Mouse (Mus musculus): ENCODE results near the gene Ddx6. TPM values are rescaled to one million over a fixed set of nuclear protein-coding genes. Genes with fewer than 3 reads are reported as not detected.
"Not testable (repeated sequence)": the region's sequence is repeated elsewhere in the genome, so short reads cannot be mapped to it uniquely, and the experiment has no call there.

The Ddx6 gene
- total RNA-seq, 2 experiments from 2014 or later: 107 TPM

DNA sequence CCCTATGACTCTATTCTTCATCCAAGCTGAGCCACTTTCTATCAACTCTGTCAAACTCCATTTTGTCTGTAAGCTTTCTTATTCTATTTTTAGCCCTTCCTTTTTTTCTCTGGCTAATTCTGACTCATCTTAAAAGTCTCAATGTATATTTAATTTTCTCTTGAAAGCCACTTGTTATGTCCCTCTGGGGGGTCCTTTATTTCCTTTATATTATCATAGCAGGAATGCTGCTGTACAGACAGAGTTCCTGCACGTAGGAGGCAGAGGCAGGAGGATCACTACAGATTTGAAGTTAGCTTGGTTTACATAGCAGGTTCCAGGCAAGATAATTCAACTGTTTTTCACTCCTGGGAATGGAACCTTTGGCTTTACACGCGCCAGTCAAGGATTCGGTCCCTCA is 11.5 kb upstream of the Ddx6 start:
- no peak for DNase-seq (ENCODE audit: low spot score in 2 of 2)

DNA sequence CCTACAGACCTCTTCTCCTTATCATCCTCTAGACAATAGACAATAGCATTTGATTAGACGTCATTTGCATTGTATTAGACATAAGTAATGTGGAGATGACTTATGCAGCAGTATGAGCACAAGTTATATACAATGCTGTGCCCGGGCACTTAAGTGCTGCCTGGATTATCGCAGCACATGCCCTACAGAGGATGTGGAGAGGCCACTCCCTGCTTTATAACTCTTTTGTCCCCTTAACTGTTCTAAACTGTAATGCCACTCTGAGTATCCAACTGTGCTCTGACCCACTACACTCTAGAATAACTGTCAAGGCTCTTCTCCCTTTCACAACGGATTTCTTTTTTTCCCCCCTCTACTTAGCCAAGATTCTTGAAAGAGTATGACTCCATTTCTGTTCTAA is 10.8 kb upstream of the Ddx6 start:
- no peak for DNase-seq (ENCODE audit: low spot score in 2 of 2)

DNA sequence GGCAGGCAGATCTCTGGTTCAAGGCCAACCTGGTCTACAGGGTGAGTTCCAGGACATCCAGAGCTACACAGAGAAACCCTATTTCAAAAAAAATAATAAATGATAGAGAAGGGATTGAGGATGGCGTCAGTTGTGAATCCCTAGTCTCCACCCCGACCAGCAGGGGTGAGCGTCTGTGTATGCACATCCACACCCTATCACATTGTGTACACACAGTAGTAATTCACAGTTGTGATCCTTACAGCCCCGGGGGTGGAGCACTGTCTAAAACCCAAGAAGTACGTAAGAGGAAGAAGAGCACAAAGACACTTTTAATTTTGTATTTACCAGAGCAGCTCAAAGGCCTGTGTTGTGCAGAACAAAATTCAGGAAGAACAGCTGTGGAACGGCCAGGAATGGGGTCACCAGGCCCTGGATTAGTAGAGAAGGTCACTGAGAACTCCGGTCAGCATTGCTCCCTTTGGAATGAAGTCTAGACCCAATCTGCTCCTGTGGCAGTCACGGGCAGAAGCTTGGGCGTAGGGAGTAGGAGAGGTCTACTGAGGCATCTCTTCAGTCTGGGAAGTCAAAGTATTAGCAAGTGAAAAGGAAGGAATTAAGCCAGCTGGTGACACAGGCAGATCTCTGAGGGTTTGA is 9.7 kb upstream of the Ddx6 start:
- no peak for DNase-seq (ENCODE audit: low spot score in 2 of 2)

DNA sequence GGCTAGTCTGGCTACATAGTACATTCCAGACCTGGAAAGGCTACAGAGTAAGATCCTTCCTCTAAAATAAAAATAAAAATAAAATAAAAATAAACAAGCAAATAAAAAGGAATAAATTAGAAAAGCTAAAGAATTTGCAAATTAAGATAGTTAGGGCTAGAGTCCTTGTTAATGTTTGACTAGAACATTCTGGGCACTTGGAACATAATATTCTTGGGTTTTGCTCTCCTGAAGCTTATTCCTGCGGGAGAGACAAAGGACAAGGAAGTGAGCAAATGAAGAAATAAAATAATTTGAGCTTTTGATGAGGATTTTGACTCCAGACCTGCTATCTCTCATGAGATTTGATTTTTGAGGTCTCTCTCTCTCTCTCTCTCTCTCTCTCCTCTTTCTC is 9.2 kb upstream of the Ddx6 start:
- DNase-seq (ENCODE audit: low spot score in 2 of 2): no peak

DNA sequence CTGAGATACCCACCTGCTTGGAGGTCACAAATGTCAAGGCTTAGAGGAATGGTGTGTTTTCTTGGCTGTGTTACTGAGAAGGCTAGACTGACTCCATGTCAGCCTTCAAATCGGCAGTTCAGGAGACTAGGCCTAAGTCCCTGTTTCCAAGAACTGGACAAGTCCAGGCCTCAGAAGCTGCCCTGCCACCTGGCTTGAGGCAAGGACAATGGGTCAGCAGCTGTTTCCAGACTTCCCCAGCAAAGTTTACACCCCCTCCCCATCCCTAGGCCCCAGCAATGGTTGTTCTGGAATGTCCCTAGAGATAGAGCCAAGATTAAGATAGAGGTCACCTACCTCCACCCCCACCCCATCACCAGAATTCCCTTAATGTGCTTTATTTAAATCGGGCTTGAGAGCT is 7.0 kb upstream of the Ddx6 start:
- DNase-seq (ENCODE audit: low spot score in 2 of 2): no peak

DNA sequence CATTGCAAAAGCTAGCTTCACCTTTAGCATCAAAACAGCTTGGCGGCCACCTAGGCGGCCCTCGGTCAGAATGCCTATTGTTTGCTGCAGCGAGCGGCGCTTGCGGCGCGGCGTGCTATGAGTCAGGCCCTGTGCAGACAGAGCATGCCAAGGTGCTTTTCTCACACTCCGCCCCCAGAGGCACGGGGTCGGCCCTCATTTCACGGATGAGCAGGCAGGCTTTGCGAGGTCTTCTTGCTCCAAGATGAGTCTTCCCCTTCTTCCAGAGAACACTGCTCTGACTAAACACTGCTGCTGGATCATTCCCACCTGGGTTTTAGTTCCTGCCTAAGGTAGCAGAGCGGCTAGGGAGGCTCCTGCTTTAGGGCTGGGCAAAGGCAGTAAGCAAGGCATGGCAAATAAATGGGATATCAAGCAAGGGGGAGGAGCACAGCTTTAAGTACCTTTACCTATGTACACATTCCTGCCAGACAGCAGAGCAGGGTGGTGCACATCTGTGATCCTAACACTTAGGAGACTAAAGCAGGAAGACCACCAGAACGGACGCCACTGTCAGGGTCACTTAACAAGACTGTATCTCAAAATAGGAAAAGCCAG is 5.7 kb upstream of the Ddx6 start:
- DNase-seq (ENCODE audit: low spot score in 2 of 2): no peak

DNA sequence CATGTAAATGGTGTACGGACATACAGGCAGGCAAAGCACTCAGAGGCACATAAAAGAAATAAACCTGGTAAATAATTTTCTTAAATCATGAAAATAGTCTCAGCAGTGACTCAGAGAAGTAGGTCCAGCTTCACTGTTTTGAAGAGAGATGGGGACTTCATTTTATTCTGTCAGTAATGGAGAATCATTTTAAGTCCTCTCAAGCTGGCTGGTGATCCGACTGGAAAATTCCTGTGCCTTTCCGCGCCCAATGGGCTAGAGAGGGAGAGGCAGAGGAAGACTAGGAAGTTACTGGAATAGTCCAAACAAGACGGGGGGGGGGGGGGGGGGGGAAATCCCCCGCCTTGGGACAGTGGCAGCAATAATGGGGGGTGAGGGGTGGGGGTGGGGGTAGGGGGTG is 5.1 kb upstream of the Ddx6 start:
- DNase-seq (ENCODE audit: low spot score in 2 of 2): no peak

DNA sequence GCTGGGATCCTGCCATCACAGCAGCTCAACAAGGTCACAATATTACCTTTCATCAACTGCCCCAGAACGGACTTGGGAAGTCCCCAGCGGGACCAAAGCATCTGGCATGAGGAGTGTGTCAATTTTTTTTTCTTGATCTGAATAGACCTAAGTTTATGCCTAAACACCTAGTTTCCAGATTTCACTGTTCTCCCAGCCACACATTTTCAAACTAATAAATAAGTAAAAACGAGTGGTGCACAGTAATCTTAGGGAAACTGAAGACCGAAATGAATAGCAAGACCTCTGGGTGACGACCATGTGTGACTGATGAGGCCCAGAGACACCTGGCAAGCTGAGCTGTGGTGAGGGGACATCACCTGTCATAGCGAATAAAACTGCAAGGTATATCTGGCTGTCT is 3.9 kb upstream of the Ddx6 start:
- no peak for DNase-seq (ENCODE audit: low spot score in 2 of 2)

DNA sequence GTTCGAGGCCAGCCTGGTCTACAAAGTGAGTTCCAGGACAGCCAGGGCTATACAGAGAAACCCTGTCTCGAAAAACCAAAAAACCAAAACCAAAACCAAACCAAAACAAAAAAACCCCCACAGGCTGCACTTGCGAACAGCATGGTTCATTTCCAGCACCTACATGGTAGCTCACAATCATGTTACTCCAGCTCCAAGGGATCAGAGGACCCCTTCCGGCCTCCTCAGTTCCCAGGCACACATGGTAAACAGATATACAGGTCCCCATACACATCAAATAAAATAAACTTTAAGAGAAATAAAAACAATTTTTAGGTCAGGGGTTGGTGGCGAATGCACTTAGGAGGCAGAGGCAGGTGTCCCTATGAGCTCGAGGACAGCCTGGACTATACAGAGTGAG is 1.9 kb upstream of the Ddx6 start:
- no peak for DNase-seq (ENCODE audit: low spot score in 2 of 2)

DNA sequence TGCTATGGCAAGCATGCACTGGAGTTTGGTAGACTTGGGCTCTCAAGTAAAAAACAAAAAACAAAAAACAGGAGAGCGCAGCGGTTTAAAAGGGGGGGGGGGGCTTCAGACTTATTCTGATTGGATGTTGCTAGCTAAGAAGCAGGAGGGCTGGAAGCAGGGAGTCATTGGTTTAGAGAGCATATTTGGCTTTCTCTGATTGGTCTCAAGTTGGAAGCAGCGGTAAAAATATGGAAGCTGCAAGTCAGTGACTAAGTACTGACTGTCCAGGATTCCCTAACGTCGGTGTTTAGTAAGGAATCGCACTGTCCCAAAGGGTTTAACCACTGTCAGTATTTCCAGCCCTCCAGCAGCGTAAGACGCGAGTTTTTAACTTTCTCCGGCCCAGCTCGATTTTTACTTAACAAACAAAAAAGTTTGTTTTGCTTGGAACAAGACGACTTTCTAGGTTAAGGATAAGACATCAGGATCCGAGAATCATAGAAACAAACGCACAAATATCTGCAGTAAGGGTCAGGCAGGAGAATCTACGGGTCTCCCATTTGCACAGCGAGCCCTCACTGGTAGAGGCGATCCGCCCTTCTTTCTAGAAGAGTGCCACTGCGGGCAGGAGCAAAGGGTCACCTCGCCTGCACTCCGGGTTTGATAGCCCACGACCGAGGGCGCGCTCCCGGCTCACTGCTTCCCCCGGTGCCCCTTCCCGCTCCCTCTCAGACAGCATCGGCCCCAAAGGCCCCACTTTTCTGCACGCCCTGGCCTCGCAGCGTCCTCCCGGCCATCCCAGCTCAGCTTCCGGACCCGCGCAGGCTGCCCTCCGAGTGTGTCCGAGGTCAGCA is 1.0 kb upstream of the Ddx6 start:
- peak; percentile 29 to 72 for DNase-seq (ENCODE audit: low spot score in 2 of 2)

DNA sequence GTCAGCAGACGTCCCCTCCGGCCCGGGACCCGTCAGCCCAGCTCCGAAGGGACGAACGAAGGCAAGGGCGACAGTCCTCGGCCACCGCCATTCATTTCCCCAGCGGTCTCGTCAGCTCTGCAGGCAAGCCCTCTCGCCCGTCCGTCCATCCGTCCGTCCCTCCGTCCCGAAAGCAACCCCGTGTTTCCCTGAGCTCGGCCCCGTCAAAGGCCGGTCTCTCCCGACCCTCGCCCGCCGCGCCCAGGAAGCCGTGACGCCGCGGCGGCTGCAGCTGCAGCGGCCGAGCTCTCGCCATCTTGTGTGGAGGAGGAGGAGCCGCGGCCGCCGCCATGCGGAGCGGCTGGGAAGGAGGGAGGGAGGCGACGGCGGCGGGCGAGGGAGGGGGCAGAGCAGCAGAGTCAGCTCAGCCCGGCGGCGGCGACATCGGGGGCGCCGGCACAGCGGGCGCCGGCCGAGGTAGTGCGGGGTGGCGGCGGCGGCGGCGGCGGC is 358 bp upstream of the Ddx6 start:
- DNase-seq (ENCODE audit: low spot score in 2 of 2): peak; percentile 78 to 79

DNA sequence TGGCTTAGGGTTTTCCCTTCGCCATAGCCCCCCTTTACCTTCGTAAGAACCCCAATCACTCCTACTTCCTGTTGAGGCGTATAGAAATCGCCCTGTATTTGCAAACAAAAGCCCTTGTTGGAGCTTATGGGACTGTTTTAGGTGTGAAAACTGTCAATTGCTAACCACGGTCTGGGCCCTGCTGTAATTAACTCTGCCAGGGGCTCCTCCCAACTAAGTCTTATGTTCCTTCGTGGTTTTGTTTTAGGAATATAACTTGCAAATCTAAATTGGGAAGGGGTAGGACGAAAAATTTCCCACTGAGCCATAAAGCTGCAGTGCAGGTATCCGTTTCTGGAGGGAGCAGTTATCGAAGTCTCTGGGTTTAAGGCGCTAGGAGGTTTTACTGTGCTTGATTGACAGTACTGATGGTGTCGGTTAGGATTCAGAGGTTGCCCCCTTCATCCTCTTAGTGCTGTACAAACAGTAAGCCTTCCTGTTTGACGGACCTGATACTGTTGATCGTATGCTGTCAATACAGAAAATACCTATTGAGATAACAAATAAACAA is 999 bp downstream of the Ddx6 start:
- no peak for DNase-seq (ENCODE audit: low spot score in 2 of 2)

DNA sequence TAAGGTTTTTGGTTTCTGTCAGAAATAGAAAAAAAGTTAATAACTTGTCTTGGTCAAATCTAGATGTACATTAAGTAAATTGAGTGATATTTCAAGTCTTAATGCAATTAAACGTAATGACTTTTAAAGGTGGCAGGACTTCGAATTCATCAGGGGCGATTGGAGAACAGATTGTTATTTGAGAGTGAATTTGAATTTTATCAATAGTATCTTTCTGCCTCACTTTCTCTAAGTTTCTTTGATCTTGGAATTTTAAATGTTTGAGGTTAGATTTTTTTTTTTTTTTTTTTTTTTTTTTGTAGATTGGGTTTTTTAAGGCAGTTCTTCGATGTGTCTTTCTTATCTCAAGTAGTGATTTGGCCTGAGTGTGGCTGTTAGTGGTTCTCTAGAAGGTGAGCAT is 2.0 kb downstream of the Ddx6 start:
- no peak for DNase-seq (ENCODE audit: low spot score in 2 of 2)

DNA sequence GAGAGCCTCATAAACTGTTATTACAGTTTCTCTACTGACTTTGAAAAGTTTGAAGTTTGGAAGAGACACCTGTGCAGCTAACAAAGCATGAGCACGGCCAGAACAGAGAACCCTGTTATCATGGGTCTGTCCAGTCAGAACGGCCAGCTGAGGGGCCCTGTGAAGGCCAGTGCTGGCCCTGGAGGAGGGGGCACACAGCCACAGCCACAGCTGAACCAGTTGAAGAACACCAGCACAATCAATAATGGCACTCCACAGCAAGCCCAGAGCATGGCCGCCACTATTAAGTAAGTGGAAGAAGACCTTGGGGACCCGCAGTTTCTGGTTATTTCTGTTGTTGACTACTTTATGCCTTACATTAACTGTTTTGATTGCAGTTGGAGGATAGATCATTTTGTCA is 2.6 kb downstream of the Ddx6 start:
- no peak for DNase-seq (ENCODE audit: low spot score in 2 of 2)

DNA sequence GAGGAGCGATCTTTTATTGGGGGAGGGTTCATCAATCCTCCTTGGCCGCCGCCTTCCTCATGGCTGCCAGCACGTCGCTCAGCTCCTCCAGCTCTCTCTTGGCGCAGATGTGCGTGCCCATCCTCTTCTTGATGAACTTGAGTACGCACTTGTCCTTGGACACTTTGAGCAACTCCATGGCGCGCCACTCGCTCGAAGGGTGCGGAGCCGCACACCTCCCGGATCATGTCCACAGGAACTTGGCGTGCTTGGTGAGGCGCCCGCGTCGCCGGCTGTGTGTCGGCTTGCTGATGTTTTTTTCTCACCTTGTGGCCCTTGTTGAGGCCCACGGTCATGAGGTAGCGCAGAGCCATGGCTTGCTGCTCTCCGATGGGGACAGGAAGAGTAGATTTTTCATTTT is 5.7 kb downstream of the Ddx6 start:
- DNase-seq (ENCODE audit: low spot score in 2 of 2): no peak

DNA sequence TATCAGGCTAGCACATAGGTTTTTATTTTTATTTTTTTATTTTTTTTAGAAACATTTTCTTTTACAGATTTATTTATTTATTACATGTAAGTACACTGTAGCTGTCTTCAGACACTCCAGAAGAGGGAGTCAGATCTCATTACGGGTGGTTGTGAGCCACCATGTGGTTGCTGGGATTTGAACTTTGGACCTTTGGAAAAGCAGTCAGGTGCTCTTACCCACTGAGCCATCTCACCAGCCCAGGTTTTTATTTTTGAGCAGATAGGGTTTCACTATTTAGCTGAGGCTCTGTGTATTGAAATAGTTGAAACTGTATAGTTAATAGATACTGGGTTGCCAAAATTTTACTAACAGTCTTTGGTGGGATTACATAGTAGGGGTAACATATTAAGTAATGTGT is 8.4 kb downstream of the Ddx6 start:
- DNase-seq (ENCODE audit: low spot score in 2 of 2): not testable (repeated sequence)

DNA sequence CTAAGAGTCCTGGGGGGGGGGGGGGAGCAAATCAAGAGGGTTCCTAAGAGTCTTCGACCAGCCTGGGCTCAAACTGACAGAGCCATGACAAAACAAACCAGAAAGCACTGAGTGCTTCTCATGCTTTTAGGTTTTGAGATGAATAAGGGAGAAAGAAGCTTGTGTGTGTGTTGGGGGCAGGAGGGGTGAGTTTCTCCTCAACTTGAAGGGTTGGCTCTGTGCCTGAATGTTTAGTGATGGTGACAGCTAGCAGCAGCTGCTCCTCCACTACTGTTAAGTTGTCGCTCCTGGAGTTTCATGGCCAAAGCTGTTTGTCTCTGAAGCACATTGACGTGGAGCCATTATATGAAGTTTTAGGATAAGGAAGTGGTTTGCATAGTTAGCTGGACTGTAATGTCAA is 16.4 kb downstream of the Ddx6 start:
- peak in 1 of 2 experiments; percentile 31 for DNase-seq (ENCODE audit: low spot score in 2 of 2)

DNA sequence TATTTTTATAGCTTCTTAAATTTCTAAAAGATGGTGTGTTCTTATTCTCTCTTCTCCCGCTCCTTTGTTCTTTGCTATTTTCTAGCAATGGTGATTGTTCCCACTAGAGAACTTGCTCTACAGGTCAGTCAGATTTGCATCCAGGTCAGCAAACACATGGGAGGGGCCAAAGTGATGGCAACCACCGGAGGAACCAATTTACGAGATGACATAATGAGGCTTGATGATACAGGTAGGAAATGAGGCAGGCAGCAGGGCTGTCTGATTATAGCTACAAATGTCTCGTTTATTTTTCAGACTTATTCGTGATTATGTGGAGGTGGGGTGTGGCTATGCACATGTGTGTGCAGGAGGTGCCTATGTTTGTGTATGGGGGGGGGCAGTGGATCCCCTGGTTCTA is 19.7 kb downstream of the Ddx6 start:
- DNase-seq (ENCODE audit: low spot score in 2 of 2): no peak

DNA sequence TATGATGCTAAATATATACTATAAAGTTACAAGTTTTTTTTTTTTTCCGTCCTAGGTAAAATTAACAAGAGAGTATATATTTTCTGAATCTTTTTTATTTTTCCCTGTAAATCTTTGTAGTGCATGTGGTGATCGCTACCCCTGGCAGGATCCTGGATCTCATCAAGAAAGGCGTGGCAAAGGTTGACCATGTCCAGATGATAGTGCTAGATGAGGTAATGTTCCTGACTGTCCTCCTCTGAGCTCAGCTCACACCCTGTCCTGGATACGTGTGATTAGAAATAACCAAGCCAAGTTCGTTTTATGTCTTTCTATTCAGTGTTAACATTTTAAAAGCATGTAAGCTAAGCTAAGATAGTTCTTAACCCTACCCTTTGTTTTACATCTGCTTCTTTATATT is 21.6 kb downstream of the Ddx6 start:
- no peak for DNase-seq (ENCODE audit: low spot score in 2 of 2)

DNA sequence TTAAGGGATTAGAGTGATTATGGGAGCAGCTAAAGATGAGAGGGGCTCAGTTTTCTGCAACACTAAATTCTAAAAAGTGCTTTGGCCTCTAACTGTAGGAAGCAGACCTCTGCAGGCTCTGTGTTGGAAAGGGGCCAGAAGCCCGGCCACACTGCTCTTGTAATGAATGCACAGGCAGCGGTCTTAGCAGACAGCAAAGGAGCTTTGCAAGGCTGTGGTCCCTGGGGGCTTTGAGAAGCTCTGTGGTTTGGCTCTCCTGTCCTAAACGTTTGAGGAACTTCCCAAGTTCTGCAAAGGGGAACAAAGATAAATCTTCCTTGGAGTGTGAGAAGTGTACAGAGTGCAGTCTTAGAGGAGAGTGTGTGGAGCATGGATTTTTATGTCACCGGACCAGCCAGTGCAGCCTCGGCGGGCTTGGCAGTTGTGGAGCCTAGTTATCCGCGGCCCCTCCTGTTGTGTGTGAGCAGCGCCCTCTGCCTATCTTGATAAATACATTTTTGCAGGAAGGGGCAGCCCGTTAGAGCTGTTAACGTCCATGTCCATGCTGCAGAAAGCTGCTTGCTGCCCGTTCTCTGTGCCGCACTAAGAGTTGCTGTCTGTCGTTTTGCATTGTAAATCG is 33.0 kb downstream of the Ddx6 start:
- peak in 1 of 2 experiments; percentile 22 for DNase-seq (ENCODE audit: low spot score in 2 of 2)

DNA sequence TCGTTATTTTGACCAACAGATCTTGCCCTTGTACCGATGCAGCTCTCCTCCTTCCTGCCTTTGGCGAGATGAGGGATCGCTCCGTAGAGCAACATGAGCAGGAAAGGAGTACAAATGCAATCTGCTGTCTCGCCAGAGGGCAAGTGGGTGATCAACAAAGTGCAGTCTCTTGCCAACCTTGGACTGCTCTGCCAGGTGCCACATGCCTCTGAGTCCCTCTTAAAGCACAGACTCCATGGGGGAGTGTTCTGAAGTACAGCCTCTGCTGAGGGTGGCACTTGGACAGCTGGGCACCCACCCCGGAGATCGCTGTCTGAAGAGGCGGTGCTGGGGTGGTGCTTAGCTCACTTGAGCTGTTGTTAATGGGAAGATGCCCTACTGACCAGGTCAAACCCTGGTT is 34.0 kb downstream of the Ddx6 start:
- not testable (repeated sequence) for DNase-seq (ENCODE audit: low spot score in 2 of 2)

DNA sequence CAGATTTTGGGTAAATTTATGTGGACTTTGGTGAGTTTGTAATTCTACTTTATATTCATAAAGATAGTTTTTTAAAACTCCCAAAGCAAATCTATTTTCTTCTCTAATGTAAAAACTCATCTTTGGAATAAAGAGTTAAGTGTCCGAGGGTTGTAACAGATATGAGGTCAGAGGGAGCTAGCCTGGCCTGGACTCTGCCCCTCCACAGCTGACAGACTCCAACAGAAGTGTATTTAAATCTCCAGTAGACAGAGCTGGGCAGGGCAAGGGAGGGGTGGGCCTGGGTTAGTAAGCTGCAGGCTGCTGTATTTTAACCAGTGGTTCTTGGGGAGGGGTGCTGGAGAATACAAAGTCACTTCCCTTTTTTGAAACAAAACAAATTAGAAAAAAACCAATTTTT is 35.3 kb downstream of the Ddx6 start:
- not testable (repeated sequence) for DNase-seq (ENCODE audit: low spot score in 2 of 2)
